Mouse (Mus musculus): ENCODE results near the gene Csrp3.

Gene Csrp3

GRCm38 (mm10) chr7:48870144-48870543, 22.3 kb upstream of the Csrp3 start:
- in situ Hi-C loops (cut with MboI, MseI): no loop called here

- in situ Hi-C loops (cut with MboI, MseI): loop anchor here (5.0 kb wide), 1 partner anchor 70 kb away; no protein-coding TSS in a partner anchor
Measured at GRCm38 (mm10) chr7:48867576-48867975, 19.7 kb upstream of the Csrp3 start.

GRCm38 (mm10) chr7:48864671-48865458, 17.0 kb upstream of the Csrp3 start:
- in situ Hi-C loops (cut with MboI, MseI): loop anchor here (5.0 kb wide), 1 partner anchor 68 kb away; no protein-coding TSS in a partner anchor

GRCm38 (mm10) chr7:48864199-48864598, 16.4 kb upstream of the Csrp3 start:
- in situ Hi-C loops (cut with MboI, MseI): no loop called here

GRCm38 (mm10) chr7:48861796-48862195, 14.0 kb upstream of the Csrp3 start:
- in situ Hi-C loops (cut with MboI, MseI): no loop called here

- in situ Hi-C loops (cut with MboI, MseI): no loop called here
Measured at GRCm38 (mm10) chr7:48860948-48861347, 13.1 kb upstream of the Csrp3 start.

- in situ Hi-C loops (cut with MboI, MseI): no loop called here
Measured at GRCm38 (mm10) chr7:48859362-48859761, 11.5 kb upstream of the Csrp3 start.

GRCm38 (mm10) chr7:48858257-48858656, 10.4 kb upstream of the Csrp3 start:
- in situ Hi-C loops (cut with MboI, MseI): no loop called here

GRCm38 (mm10) chr7:48855461-48855860, 7.6 kb upstream of the Csrp3 start:
- in situ Hi-C loops (cut with MboI, MseI): no loop called here

- in situ Hi-C loops (cut with MboI, MseI): no loop called here
Measured at GRCm38 (mm10) chr7:48853496-48853895, 5.7 kb upstream of the Csrp3 start.

GRCm38 (mm10) chr7:48851529-48852104, 3.8 kb upstream of the Csrp3 start:
- in situ Hi-C loops (cut with MboI, MseI): no loop called here

GRCm38 (mm10) chr7:48846755-48847154, 1.1 kb downstream of the Csrp3 start:
- in situ Hi-C loops (cut with MboI, MseI): no loop called here

GRCm38 (mm10) chr7:48845213-48845973, 2.4 kb downstream of the Csrp3 start:
- in situ Hi-C loops (cut with MboI, MseI): no loop called here

GRCm38 (mm10) chr7:48843541-48843940, 4.3 kb downstream of the Csrp3 start:
- in situ Hi-C loops (cut with MboI, MseI): no loop called here

GRCm38 (mm10) chr7:48842353-48842752, 5.5 kb downstream of the Csrp3 start:
- in situ Hi-C loops (cut with MboI, MseI): no loop called here

- in situ Hi-C loops (cut with MboI, MseI): no loop called here
Measured at GRCm38 (mm10) chr7:48841538-48841937, 6.3 kb downstream of the Csrp3 start.

- in situ Hi-C loops (cut with MboI, MseI): no loop called here
Measured at GRCm38 (mm10) chr7:48840545-48840944, 7.3 kb downstream of the Csrp3 start.

- in situ Hi-C loops (cut with MboI, MseI): no loop called here
Measured at GRCm38 (mm10) chr7:48838434-48838833, 9.4 kb downstream of the Csrp3 start.

- in situ Hi-C loops (cut with MboI, MseI): no loop called here
Measured at GRCm38 (mm10) chr7:48836949-48837348, 10.9 kb downstream of the Csrp3 start.

- in situ Hi-C loops (cut with MboI, MseI): no loop called here
Measured at GRCm38 (mm10) chr7:48834989-48835626, 12.7 kb downstream of the Csrp3 start.

- in situ Hi-C loops (cut with MboI, MseI): no loop called here
Measured at GRCm38 (mm10) chr7:48834371-48834970, 13.4 kb downstream of the Csrp3 start.

- in situ Hi-C loops (cut with MboI, MseI): no loop called here
Measured at GRCm38 (mm10) chr7:48832735-48833134, 15.1 kb downstream of the Csrp3 start.

All from T-helper 1 cell (primary cell).